Mouse (Mus musculus) frontal cortex, postnatal 10 days (tissue): ENCODE results near the gene Bcl7a.

Experiments
- DNase-seq, 2 experiments: peaks; one replicate each; pipeline ENCODE4 v3.0.0; 2022; ENCODE audit warnings: low spot score in 2 of 2, mixed read lengths in 1 of 2

The Bcl7a gene

DNA sequence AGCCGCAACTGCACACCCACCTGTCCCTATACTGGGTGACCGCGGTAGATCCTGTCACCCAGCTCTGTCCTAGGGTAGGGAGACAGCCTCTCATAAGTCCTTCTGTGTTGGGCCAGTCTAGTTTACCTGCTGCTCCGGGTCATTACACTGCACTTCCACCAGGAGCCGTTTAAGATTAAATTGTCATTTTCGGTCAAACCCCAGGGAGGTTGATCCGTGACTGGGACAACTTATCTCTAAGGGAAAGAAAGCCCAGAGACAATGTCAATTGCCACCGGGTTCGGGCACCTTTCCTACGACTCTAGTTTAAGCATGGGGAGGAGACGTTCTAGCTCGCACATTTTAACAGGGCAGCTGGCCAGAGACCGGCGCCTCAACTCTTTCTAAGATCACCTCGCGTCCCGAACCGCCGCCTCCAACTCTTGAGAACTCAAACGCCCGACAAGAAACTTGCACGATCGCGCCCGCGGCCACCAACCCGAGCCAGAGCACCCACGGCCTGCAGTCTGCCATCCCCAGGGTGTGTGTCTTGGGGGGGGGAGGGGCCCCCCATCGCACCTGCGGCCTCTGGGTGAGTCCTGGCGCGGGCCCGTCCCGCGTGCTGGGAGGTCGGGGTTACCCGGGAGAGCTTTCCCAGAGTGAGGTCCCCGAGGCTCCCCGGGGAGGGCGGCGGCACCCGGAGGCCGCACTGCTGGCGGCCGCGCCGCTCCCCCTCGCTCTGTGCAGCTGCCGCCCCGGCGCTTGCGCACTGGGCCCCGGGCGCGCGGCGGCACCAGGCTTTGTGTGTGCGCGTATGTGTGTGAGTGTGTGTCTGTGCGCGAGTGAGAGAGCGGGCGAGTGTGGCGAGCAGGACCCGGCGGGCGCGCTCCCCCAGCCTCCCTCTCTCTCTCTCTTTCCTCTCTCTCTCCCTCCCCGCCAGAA, at the start of gene Bcl7a:
Gene Bcl7a (plus strand): TSS at position 128 of the 921 bp plus-strand sequence.
- peak; percentile 85 to 93 for DNase-seq

DNA sequence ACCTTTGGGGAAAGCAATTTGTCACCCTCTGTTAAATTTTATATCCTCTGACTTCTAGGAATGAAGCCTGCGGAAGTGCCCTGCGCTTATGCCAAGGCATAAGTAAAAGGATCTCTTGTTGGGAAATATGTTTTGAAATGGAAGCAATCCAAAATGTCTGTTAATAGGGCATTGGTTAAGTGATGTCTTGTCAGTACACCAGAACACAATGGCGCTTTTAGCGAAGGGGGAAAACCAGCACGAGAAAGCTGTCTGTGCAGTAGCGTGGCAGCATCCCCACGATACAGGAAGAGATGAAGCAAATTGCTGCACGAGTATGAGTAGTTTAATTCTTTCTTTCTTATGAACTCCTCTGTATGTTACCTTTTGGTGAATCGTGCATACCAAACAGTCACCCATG, 49.0 kb upstream of the Bcl7a start:
- DNase-seq, result no peak

DNA sequence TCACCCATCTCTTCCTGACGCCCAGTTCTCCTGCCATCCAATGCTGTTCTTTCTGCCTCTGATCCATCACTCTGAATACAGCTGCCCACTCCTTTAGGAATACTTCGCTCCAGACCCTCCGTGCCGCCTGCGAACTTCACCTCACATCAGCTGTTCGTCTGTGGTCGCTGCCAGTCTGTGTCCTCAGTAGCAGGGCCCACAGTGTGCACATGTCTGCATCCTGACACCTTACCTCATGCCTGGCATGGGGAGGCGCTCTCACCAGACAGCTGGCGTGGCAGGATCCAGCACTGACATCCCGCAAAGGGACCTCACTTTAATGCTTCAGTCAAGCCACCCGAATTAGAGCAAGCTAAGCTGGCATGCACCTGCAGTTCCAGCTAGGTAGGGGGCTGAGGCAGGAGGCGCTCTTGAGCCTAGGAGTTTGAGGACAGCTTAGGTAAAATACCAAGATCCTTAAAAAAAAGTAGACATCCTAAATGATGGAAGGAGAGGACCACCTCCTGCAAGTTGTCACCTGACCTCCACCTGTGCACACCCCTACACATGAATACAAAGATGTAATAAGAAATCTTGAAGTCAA, 47.3 kb upstream of the Bcl7a start:
- no peak for DNase-seq

DNA sequence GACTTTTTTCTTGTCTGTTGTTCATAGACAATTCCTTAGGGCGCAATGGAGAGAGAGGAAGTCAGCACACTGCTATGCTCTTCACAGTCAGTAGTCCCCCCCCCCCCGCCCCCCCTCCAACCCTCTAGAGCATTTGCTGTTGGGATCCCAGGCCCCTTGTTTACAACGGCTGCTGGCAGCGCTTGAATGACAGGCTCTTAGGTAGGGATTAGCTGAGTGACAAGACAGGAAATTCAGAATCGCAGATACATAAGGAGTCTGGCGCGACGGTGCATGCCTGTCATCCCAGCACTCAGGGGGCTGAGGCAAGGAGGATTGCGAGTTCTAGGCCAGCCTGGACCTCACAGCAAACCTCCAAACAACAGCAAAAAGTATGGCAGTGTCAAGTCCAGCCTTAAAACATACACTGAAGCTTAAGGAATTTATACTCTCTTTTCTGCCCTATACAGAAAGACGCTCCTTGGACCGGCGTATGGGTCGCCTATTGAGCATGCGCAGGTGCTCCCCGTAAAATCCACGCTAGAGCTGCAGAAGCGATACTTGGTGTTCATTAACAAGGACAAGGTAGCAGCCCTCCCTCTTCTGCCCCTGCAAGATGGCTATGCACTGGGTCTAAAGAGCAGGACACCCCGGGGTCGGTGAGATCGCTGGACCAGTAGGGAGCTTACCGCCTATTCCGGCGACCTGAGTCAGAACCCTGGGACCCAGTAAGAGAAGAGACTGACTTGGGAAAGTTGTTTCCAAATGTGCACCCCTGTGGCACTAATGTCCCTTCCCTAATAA, 46.5 kb upstream of the Bcl7a start:
- no peak for DNase-seq

DNA sequence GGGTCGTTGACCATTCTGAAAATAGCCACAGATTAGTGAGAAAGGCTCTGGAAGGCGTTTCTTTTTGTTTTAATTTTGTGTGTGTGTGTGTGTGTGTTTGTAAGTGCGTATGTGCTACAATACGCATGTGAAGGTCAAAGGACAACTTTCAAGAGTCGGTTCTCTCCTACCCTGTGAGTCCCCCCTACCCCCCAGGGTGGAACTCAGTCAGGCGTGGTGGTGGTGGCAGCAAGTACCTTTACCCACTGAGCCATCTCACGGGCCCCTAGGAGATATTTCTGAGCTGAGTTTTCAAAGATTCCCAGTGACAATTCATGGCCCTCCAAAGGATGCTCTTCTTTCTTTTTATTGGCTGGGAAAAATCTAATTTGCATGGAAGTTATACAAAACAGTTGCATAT, 45.8 kb upstream of the Bcl7a start:
- DNase-seq, result no peak

DNA sequence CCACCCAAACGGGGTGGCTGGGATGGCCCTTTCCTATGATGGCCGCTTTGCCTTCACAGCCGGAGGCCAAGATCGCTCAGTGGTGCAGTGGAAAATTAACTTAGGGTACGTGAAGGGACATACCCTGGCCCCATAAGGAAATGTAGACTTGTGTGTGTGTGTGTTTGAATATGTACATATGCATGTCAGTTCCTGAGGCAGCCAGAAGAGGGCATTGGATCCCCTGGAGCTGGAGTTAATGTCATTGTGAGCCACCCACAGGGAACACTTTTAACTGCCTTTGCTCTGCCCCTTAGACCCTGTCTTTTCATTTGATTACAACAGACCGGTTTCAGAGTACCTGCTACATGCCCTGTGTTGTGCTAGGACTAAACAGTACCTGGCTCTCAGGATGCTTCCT, 45.1 kb upstream of the Bcl7a start:
- no peak for DNase-seq

DNA sequence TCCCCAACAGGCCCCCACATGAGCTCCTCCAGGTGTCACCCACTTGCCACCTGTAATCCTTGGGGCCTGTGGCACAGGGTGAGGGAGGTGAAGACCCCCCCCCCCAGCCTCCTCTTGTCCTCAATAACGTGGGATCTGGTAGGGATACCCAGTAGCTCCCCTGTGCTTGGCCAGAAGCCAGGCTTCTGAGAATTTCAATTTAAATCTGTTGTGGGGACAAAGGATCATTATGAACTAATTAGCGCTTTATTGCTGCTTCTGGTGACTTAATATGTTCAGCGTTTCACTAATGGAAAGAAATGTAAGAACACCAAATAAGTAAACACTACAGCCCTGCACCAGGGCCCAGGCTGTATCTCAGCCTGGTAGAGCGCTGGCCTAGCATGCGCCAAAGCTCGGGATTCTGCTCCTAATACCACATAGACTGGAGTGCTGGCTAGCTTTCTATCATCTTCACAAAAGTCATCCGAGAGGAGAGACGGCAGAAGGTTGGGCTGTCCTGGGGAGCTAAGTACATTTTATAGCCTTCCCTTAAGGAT, 43.1 kb upstream of the Bcl7a start:
- DNase-seq, result no peak

DNA sequence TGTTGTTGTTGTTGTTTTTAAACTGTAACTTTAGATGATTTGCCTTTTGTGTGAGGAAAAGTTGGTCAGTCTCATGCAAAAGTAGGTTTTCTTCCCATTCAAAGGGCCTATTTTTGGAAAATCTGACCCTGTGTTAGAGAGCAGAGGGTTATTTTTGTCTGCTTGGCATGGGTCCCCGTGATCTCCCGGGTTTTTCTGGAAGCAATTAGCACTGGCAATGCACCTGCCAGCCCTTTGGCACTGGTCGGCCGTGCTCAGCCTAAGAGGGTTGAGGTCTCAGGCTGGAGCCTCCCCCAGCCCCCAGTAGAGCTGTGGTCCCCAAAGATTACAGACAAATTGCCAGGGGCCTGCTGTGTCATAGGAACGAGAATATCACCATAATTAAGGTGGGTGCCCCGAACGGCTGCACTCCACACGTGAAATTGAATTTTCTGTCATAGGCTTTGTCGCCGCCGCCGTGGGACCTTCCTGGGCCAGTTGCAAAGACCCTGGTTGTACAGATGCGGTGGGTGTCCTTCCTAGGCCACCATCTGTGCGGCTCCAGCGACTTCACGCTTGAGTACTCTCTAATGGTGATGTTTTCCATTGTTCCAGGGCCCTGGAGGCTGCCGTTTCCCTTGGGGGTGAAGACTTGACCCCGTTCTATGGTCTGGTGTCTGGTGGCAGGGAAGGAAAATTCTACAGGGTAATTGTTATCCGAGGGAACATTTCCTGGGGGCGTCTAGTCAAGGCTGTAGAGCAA, 41.7 kb upstream of the Bcl7a start:
- DNase-seq, result no peak

DNA sequence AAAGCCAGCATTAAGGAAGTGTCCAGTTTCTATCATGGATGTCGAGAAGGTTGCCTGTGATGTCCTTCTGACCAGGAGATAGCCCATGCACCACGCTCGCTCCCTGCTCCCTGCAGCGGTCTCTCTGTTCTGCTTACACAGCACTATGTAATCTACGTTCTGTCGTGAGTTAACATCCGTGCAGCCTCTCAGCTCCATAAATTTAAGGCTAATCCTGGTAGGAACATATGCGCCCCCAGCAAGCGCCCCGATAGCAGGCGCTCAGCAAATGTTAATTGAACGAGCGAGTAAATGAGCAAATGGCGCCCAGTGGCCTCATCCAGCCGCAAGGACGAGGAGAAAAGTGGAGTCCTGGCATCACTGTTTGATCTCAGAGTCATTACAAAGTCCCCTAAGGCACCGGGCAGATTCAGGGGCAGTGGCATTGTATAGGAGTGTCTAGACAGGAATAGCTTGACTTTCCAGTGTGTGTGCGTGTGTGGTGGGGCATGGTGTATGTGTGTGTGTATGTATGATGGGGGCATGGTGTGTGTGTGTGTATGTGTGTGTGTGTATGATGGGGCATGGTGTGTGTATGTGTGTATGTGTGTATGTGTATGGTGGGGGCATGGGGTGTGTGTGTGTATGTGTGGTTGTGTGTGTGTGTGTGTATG, 35.9 kb upstream of the Bcl7a start:
- DNase-seq, result no peak

DNA sequence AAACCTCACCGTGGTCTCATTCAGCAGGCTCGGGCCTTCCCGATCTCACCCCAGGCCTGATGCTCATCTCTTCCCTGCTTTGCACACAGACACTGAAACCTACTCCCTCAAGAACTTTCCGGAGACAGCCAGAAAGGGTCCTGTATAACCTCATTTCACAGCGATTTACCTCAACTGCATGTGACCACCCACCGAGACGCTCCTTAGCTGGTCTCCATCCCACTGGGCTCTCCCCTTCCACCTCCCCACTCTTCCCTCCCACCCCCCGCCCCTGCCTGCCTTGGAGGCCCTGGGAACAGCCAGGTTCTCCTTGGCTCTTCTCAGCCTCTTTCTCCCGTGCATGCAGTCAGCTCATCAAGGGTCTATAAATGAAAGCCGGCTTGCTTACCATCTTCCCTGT, 33.8 kb upstream of the Bcl7a start:
- DNase-seq, result no peak

DNA sequence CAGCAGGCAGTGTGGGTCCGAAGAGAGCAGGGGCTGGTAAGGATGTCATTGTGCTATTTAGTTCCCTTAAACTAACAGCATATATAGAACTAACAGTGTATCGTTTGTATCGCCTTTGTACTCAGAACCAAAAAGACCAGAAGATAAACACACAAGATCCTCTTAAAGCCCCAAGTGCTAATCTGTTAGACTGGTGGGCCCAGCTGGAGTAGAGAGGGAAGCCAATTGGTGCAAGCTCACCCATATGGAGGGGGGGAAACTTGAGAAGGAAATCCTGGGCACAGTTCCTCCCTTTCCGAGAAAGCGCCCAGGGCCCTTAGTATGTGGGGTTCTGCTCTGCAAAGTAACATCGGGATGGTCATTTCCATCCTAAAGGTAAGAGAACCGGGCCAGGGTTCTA, 33.4 kb upstream of the Bcl7a start:
- DNase-seq, result no peak

DNA sequence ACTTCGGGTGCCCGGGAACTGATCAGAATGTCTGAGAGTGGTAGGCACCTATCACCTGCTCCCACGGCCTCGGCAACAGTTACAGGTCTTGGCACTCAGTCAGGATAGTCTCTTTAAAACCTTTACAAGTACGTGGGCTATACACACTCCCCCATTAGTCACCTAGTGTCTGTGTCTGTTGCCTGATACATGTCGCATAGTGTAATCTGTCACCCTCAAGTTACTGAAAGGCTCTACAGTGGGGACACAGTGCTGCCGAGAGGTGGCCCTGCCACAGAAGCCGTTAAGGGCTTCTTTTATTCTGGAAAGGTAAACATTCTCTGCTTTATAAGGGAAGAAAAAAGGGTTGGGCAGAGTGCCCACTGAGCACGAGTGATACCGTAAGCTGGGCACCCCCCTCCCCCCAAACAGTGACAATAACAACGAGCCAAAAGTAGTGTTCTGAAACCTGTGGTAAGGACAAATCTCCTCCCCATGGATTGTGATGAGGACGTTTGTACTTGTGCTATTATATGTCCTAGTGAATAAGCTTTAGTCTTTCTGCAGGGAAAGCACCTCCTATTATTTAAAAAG, 30.5 kb upstream of the Bcl7a start:
- no peak for DNase-seq

DNA sequence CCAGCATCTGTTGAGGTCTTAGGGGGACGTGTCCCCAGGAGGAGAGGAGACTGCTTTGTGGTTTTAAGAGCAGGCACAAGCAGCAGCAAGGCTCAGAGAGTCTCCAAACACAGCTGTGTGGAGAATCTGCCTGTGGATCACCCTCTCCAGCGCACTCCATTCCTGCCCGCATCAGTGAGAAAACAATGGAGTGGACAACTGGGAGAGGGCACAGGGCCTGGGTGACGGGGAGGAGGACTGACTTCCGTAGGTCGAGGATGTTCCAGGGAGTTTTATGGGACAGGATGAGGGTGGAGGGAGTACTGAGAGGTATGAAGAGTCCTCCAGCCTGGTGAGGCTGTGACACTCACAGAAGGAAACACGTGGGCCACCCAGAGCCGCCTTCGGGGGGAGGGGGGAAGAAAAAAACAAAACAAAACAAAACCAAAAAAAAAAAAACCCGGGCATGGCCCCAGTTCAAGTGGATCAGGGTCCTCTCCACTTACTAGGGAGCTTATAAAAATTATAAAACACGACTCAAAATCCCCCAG, 29.7 kb upstream of the Bcl7a start:
- no peak for DNase-seq

DNA sequence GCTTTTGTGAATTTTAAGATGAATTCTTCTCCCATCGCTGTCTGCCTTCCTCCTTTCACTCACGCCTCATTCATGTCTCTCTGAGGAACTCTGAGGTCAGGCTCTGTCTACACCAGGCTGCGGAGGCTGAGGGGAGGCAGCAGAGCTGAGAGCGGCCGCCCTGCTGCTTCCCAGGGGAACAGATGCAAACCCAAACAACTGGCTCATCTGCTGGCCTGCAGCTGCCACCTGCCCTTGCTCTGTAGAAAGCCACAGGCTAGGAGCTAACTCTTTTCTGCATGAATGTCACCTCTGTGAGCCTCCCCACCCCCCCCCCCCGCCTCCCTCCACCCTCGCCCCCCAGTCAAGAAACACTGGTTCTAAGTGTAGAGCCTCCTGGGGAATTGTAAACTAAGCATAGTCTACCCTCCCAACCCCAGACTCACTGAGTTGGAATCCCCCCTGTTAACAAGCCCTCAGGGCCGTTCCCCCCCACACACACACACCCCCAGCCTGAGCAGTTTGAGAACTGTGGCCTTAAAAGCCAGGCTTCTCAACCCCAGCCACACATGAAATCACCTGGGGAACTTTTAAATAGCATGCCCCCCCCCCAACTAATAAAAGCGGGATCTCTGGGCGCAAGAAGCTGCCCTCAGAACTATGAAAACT, 28.3 kb upstream of the Bcl7a start:
- no peak for DNase-seq

DNA sequence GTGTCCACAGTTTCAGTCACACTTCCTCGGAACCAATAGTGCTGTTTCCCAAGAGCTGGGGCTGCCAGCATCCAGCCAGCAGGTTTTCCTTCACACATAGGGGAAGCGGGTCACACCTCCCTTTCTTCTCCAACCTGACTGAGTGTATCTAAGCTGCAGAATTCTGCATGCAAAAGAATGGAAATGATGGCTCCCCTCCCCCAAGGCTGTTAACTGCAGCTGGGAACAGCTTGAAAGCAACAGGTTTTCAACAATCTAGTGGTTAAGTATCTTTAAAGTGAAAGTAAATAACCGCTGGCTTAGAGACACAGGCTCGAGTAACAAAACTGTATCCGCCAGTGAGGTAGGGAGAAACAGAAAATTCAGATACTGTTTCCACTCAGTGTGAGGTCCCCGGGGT, 25.6 kb upstream of the Bcl7a start:
- no peak for DNase-seq

DNA sequence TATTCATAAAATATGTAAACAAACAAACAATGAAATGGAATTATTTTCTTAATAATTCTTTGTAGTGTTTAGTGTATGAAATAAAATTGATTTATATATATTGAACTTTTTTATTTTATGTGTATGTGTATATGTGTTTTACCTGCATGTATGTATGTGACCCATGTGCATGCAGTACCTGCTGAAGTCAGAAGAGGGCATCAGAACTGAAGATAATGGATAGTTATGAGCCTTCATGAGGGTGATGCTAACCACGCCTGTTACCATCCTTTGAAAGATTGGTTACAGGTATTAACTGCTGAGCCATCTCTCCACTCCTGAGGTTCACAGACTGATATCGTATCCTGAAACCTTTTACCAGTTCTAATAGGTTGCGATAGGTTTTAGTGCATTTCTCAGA, 23.5 kb upstream of the Bcl7a start:
- DNase-seq, result no peak

DNA sequence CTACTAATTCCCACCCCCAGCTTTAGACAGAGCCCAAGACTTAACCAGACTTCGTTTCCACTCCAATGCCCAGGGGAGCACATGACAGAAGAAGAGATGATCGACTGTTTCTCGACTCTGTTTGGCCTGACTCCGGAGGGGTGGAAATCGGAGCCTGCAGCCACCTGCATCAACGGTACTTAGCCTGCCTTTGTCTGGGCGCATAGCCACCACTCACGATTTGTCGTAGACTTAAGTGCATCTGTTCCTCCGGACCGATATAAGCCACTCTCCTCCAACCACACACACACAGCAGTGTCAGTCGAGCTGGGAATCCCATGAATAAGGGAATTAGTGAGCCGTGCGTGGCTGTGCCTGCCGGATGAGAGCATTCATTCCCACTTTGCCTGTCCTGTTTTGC, 19.4 kb upstream of the Bcl7a start:
- no peak for DNase-seq

DNA sequence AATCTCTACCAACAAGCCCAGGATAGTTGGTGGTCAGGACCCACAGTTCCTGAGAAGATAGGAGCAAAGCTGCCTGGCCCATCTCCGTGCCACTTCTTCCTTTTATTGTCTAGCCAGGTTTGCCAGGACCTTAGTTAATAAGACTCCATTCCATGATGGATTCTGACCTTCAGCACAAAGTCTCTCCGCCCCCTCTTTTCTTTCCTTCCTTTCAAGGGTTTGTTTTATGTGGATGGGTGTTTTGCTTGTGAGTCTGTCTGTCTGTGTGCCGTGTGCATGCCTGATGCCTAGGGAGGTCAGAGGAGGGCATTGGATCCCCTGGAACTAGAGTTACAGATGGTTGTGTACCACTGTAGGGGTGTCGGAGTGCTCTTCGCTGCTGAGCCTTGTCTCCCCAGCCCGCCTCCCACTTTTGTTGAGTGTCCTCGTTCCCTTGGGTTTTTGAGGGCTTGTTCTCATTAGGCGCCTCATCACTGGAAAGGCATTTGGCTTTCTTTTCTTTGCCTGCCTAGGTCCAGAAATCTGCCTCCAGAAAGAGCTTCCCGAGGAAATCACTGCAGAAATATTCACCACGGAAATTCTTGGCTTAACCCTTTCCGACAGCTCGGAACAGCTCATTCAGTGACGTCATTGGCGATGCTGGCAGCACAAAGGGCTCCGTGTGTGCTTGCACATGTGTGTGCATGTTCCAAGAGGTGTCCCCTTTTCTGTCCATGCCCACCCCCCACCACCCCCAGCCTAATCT, 17.5 kb upstream of the Bcl7a start:
- no peak for DNase-seq

DNA sequence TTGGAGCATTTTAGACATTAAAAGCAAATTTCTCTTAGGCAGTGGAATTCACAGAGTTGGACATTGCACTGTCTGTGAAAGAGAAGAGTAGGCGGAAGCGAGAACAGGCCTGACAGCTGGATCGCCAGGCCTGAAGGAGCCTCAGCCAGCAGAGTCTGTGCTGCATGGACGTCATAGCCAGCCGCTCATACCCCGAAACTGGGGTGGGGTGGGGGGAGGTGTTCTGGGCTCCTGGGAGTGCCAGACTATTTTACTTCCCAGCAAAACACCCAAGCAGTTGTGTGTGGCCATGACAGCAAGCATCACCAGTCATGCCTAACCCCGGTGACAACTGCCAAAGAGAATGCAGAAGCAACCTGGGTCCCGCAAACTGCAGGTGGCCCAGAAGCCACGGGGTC, 16.9 kb upstream of the Bcl7a start:
- peak; percentile 41 to 52 for DNase-seq
